Mouse (Mus musculus) cerebellum, adult 8-10 months (tissue): ENCODE results near the gene Osm.

ENCODE experiments used
- DNase-seq: peaks from one replicate; pipeline ENCODE4 v3.0.0; 2022

Gene Osm

DNA sequence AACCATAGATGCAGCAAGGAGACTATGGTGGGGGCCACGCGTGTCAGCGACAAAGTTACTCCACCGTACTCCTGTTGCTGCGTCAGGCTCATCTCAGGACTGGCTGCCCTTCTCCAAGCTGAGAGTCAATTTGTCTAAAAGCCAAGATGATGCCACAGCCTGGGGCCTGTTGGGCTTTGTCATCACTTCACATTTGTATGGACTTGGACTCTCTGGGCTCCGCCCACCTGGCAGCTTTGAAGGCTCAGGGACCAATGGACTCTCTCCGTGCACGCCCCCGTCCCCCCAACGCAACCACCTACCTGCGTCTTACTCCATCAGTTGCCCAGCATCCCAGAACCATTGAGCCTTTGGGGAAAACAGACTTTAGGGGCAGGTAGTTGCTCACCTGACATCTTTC, 35.3 kb downstream of the Osm start:
- DNase-seq, result no peak

GRCm38 (mm10) chr11:4276411-4276861, 40.2 kb downstream of the Osm start:
- DNase-seq, result no peak

GRCm38 (mm10) chr11:4279909-4280308, 43.7 kb downstream of the Osm start:
- no peak for DNase-seq

- DNase-seq, result no peak
These were observed 45.6 kb downstream of the Osm start for GRCm38 (mm10) chr11:4281852-4282251.

DNA sequence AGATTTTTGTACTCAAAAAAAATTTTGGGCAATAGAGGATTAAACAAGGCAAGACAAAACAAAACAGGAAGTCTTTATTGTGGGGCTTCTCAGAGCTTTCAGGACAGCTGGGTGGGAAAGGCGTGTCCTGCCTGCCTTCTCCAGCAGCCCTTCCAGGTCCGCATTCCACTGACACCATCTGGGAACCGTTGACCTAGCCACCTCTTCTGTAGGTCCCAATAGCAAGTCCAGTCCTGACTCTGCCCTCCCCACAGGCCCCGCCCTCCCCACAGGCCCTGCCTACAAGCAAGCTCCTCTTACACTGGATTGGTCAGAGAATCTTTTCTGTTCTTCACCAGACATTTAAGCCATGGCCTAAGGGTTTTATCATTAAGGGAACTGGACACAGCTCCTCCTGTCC, 47.4 kb downstream of the Osm start:
- no peak for DNase-seq

DNA sequence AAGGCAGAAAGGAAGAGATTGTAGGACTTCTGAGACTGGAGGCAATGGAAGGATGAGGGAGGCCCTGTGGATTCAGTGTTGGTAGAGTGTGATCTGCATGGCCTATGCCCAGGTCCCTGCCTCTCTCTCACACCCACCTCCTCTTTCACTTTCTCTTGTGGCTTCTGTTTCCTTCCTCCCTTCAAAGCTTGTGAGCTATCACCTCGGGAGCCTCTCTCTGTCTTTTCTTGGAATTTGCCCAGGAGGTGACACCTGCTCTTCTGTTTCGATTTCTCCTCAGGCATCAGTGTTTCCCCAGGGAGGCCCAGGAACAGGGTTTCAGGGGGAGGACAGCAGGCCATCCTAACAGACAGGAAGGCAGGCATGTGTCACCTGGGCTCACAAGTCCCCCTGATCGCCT, 53.1 kb downstream of the Osm start:
- DNase-seq, result no peak
